Mouse (Mus musculus): Measurements from ENCODE around the gene Tnxb. TPM values are rescaled to one million over a fixed set of nuclear protein-coding genes. Genes with fewer than 3 reads are reported as not detected.
"Not testable (repeated sequence)": the region's sequence is repeated elsewhere in the genome, so short reads cannot be mapped to it uniquely, and the experiment has no call there.

Tnxb gene
- polyA plus RNA-seq, 1 experiment from 2014 or later, result 0.09 TPM

DNA sequence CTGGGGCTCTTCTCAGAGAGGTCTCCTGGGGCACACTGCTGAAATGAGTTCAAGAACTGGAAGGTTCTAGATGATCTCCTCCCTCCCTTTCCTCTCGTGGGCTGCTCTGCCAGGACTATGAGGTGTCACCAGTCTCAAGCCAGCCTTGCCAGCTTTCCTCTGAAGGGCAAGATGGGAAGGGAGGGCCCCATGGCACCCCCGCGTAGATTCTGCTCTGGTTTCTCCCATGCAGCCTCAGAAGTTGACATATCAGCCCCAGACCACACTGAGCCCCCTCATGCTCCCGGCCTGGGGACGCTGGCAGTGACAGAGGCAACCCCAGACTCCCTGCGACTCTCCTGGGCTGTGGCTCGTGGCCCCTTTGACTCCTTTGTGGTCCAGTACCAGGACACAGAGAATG is 45.1 kb downstream of the Tnxb start:
- H3K9ac ChIP-seq (ENCODE audit: low read depth, low read length); H3K27me3 ChIP-seq (ENCODE audit: control insufficient read depth, insufficient read depth, low read length); H3K36me3 ChIP-seq (ENCODE audit: control insufficient read depth, insufficient read depth, low read length); H3K4me2 ChIP-seq (replicated peaks; ENCODE audit: low read depth, low read length); H3K4me1 ChIP-seq (replicated peaks; ENCODE audit: control insufficient read depth, insufficient read depth, low read length); DNase-seq (ENCODE audit: low spot score); ATAC-seq (ENCODE audit: low FRiP score); H3K27ac ChIP-seq (ENCODE audit: low read depth, low read length); H3K4me3 ChIP-seq (ENCODE audit: low read depth, low read length); H3K9me3 ChIP-seq (ENCODE audit: control insufficient read depth, low read length): not testable (repeated sequence)
- 82% methylated on average over 7 of the region's 7 CpGs for WGBS

GRCm38 (mm10) chr17:34716247-34716646 is 45.9 kb downstream of the Tnxb start:
- H3K36me3 ChIP-seq (ENCODE audit: control insufficient read depth, insufficient read depth, low read length), result no peaks in the 10 kb centered on the region
- no peaks in the 10 kb centered on the region for H3K4me1 ChIP-seq (replicated peaks; ENCODE audit: control insufficient read depth, insufficient read depth, low read length)
- 89% methylated on average over 15 of the region's 15 CpGs for WGBS
- no peak overlapping the region for H3K27ac ChIP-seq (ENCODE audit: low read depth, low read length)
- H3K4me3 ChIP-seq (ENCODE audit: low read depth, low read length), result no peak overlapping the region
- H3K4me2 ChIP-seq (replicated peaks; ENCODE audit: low read depth, low read length), result no peak overlapping the region
- ATAC-seq (ENCODE audit: low FRiP score), result no peak
- H3K9ac ChIP-seq (ENCODE audit: low read depth, low read length), result no peak overlapping the region
- H3K9me3 ChIP-seq (ENCODE audit: control insufficient read depth, low read length), result no peaks in the 10 kb centered on the region
- DNase-seq (ENCODE audit: low spot score), result no peak
- no peaks in the 10 kb centered on the region for H3K27me3 ChIP-seq (ENCODE audit: control insufficient read depth, insufficient read depth, low read length)

DNA sequence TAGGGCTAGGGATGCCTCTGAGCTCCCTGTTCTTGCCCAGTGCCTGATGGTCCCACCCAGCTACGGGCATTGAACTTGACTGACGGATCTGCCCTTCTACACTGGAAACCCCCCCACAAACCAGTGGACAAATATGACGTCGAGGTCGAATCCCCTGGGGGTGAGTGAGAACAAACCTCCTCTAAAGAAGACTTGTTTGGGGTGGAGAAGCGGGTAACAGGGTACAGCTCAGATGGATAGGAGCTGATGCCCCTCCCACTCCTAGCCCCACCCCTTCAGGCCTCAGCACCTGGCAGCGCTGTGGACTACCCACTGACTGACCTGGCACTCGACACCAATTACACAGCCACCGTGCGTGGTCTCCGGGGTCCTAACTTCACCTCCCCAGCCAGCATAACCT is 47.1 kb downstream of the Tnxb start:
- H3K36me3 ChIP-seq (ENCODE audit: control insufficient read depth, insufficient read depth, low read length), result no peaks in the 10 kb centered on the region
- H3K9ac ChIP-seq (ENCODE audit: low read depth, low read length), result no peak overlapping the region
- no peaks in the 10 kb centered on the region for H3K9me3 ChIP-seq (ENCODE audit: control insufficient read depth, low read length)
- H3K4me1 ChIP-seq (replicated peaks; ENCODE audit: control insufficient read depth, insufficient read depth, low read length), result no peaks in the 10 kb centered on the region
- H3K4me2 ChIP-seq (replicated peaks; ENCODE audit: low read depth, low read length), result no peak overlapping the region
- WGBS, result 86% methylated on average over 11 of the region's 11 CpGs
- H3K27ac ChIP-seq (ENCODE audit: low read depth, low read length), result no peak overlapping the region
- no peak for DNase-seq (ENCODE audit: low spot score)
- ATAC-seq (ENCODE audit: low FRiP score), result no peak
- no peaks in the 10 kb centered on the region for H3K27me3 ChIP-seq (ENCODE audit: control insufficient read depth, insufficient read depth, low read length)
- no peak overlapping the region for H3K4me3 ChIP-seq (ENCODE audit: low read depth, low read length)

- not testable (repeated sequence) for ATAC-seq (ENCODE audit: low FRiP score); H3K36me3 ChIP-seq (ENCODE audit: control insufficient read depth, insufficient read depth, low read length); DNase-seq (ENCODE audit: low spot score); H3K4me2 ChIP-seq (replicated peaks; ENCODE audit: low read depth, low read length); H3K27ac ChIP-seq (ENCODE audit: low read depth, low read length); H3K27me3 ChIP-seq (ENCODE audit: control insufficient read depth, insufficient read depth, low read length); H3K4me3 ChIP-seq (ENCODE audit: low read depth, low read length); H3K9ac ChIP-seq (ENCODE audit: low read depth, low read length); H3K9me3 ChIP-seq (ENCODE audit: control insufficient read depth, low read length); H3K4me1 ChIP-seq (replicated peaks; ENCODE audit: control insufficient read depth, insufficient read depth, low read length)
- WGBS, result 83% methylated on average over 8 of the region's 8 CpGs
These were observed 49.6 kb downstream of the Tnxb start for GRCm38 (mm10) chr17:34719886-34720285.

DNA sequence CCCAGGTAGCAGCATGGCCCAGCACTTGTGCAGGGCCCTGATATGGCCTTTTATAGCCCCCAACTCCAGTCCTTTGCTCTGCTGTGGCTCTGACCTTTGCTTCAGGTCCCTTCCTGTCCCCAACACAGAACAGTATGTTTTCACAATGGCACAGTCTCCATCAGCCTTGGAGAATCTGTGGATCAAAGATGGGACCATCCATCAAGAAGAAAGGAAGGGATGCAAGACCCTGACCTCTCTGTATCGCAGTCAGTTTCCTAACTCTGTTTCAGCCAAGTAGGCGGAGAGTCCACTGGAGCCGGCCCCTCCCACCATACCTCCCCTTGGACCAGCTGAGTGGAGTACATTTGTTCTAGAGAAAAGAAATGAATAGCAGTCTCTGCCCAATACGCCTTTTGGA is 51.9 kb downstream of the Tnxb start:
- not testable (repeated sequence) for H3K4me3 ChIP-seq (ENCODE audit: low read depth, low read length); DNase-seq (ENCODE audit: low spot score); H3K9me3 ChIP-seq (ENCODE audit: control insufficient read depth, low read length); H3K27me3 ChIP-seq (ENCODE audit: control insufficient read depth, insufficient read depth, low read length); H3K9ac ChIP-seq (ENCODE audit: low read depth, low read length); H3K4me1 ChIP-seq (replicated peaks; ENCODE audit: control insufficient read depth, insufficient read depth, low read length); H3K4me2 ChIP-seq (replicated peaks; ENCODE audit: low read depth, low read length); H3K36me3 ChIP-seq (ENCODE audit: control insufficient read depth, insufficient read depth, low read length); ATAC-seq (ENCODE audit: low FRiP score); H3K27ac ChIP-seq (ENCODE audit: low read depth, low read length)
- WGBS, result 92% methylated on average over 1 of the region's 4 CpGs

DNA sequence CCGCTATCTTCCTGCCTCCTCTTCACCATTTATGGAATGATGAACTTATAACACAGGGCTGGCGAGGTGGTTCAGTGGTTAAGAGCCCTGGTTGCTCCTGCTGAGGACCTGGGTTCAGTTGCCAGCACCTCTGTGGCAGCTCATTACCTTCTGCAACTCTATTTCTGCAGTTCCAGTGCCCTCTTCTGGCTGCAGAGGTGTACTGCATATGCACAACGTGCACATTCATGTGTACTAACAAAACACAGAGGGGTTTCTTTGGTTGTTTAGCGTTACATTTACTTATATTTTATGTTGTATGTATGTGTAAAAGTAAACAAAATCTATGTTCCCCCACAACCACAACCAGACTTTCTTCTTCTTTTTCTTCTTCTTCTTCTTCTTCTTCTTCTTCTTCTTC is 52.7 kb downstream of the Tnxb start:
- H3K27ac ChIP-seq (ENCODE audit: low read depth, low read length), result no peak overlapping the region
- 87% methylated on average over 4 of the region's 4 CpGs for WGBS
- no peak overlapping the region for H3K4me3 ChIP-seq (ENCODE audit: low read depth, low read length)
- H3K36me3 ChIP-seq (ENCODE audit: control insufficient read depth, insufficient read depth, low read length), result no peaks in the 10 kb centered on the region
- no peak for ATAC-seq (ENCODE audit: low FRiP score)
- no peak overlapping the region for H3K4me2 ChIP-seq (replicated peaks; ENCODE audit: low read depth, low read length)
- H3K27me3 ChIP-seq (ENCODE audit: control insufficient read depth, insufficient read depth, low read length), result no peaks in the 10 kb centered on the region
- no peak for DNase-seq (ENCODE audit: low spot score)
- no peak overlapping the region for H3K9ac ChIP-seq (ENCODE audit: low read depth, low read length)
- H3K4me1 ChIP-seq (replicated peaks; ENCODE audit: control insufficient read depth, insufficient read depth, low read length), result no peaks in the 10 kb centered on the region
- H3K9me3 ChIP-seq (ENCODE audit: control insufficient read depth, low read length), result no peaks in the 10 kb centered on the region

DNA sequence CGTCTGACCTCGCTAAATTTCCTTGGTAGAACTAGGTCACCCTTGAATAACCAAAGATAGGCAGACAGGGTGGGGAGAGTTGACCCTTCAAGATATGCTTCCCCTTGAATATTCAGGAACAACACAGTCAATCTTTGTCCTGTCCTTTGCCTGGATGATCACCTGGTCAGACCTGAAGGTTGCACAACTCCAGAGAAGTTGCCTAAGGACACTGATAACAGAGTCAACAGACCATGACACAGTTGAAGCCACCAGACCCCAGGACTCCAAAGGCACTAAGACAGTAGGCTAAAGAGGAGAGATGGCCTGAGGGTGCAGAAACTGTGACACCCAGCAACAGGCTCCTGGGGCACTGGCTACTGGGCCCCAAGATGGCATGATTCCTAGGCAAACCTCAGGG is 57.6 kb downstream of the Tnxb start:
- H3K4me3 ChIP-seq (ENCODE audit: low read depth, low read length), result no peak overlapping the region
- no peak for DNase-seq (ENCODE audit: low spot score)
- no peaks in the 10 kb centered on the region for H3K4me1 ChIP-seq (replicated peaks; ENCODE audit: control insufficient read depth, insufficient read depth, low read length)
- 91% methylated on average over 2 of the region's 2 CpGs for WGBS
- no peak overlapping the region for H3K4me2 ChIP-seq (replicated peaks; ENCODE audit: low read depth, low read length)
- H3K27ac ChIP-seq (ENCODE audit: low read depth, low read length), result no peak overlapping the region
- no peaks in the 10 kb centered on the region for H3K9me3 ChIP-seq (ENCODE audit: control insufficient read depth, low read length)
- no peak for ATAC-seq (ENCODE audit: low FRiP score)
- H3K9ac ChIP-seq (ENCODE audit: low read depth, low read length), result no peak overlapping the region
- H3K27me3 ChIP-seq (ENCODE audit: control insufficient read depth, insufficient read depth, low read length), result no peaks in the 10 kb centered on the region
- H3K36me3 ChIP-seq (ENCODE audit: control insufficient read depth, insufficient read depth, low read length), result no peaks in the 10 kb centered on the region

GRCm38 (mm10) chr17:34729155-34729554 is 58.8 kb downstream of the Tnxb start:
- ATAC-seq (ENCODE audit: low FRiP score); DNase-seq (ENCODE audit: low spot score); H3K4me3 ChIP-seq (ENCODE audit: low read depth, low read length); H3K9me3 ChIP-seq (ENCODE audit: control insufficient read depth, low read length); H3K9ac ChIP-seq (ENCODE audit: low read depth, low read length); H3K36me3 ChIP-seq (ENCODE audit: control insufficient read depth, insufficient read depth, low read length); H3K27me3 ChIP-seq (ENCODE audit: control insufficient read depth, insufficient read depth, low read length); H3K4me1 ChIP-seq (replicated peaks; ENCODE audit: control insufficient read depth, insufficient read depth, low read length); H3K27ac ChIP-seq (ENCODE audit: low read depth, low read length); H3K4me2 ChIP-seq (replicated peaks; ENCODE audit: low read depth, low read length): not testable (repeated sequence)
- 85% methylated on average over 11 of the region's 11 CpGs for WGBS

DNA sequence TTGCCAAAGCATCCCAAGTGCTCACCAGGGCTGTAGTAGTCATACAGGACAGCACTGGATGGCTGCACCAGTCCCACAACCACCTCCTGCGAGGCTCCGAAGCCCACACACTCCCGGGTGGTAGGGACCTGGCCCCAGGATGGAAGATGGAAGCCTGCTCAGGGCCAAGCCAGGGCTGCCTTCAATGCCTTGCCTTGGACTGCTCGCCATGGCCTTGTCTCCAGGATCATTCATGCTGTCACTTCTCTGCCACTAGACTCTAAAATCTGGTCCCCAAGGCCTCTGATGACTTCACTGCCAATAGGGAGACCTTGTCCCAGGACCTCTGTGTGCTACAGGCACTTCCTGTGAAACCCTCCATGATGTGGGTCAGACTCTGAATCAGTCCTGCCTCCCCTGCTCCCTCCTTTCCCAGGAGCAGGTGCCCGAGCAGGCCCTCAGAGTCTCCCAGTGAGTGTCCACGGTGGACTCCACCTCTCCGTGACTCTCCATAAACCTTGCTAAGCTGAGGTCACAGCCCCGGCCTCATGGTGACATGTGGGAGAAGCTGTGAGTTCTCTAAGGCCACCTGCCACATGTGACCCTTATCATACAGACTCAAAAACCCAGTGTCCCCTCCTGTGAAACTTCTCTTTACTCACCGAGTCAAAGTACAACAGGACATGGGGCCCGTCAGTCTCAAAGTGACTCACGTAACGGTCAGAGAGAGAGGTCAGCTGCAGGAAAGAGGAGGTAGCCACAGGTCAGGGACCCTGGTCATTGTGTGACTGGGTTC is 59.6 kb downstream of the Tnxb start:
- H3K4me3 ChIP-seq (ENCODE audit: low read depth, low read length), result not testable (repeated sequence)

More for the DNA sequence above, 59.6 kb downstream of the Tnxb start:
- H3K27me3 ChIP-seq (ENCODE audit: control insufficient read depth, insufficient read depth, low read length); H3K4me2 ChIP-seq (replicated peaks; ENCODE audit: low read depth, low read length); H3K27ac ChIP-seq (ENCODE audit: low read depth, low read length); H3K4me1 ChIP-seq (replicated peaks; ENCODE audit: control insufficient read depth, insufficient read depth, low read length); ATAC-seq (ENCODE audit: low FRiP score); H3K36me3 ChIP-seq (ENCODE audit: control insufficient read depth, insufficient read depth, low read length); H3K9me3 ChIP-seq (ENCODE audit: control insufficient read depth, low read length); DNase-seq (ENCODE audit: low spot score); H3K9ac ChIP-seq (ENCODE audit: low read depth, low read length): not testable (repeated sequence)
- 82% methylated on average over 11 of the region's 12 CpGs for WGBS

Measured in hindbrain, embryonic 11.5 days (tissue).